Mouse (Mus musculus): ENCODE measurements at regions not wholly inside any gene's neighbourhood (a gene's known extent, or its start where the extent isn't known, plus 50 kb on each side); places are given as distances from the start of the nearest gene placed in this dataset.

DNA sequence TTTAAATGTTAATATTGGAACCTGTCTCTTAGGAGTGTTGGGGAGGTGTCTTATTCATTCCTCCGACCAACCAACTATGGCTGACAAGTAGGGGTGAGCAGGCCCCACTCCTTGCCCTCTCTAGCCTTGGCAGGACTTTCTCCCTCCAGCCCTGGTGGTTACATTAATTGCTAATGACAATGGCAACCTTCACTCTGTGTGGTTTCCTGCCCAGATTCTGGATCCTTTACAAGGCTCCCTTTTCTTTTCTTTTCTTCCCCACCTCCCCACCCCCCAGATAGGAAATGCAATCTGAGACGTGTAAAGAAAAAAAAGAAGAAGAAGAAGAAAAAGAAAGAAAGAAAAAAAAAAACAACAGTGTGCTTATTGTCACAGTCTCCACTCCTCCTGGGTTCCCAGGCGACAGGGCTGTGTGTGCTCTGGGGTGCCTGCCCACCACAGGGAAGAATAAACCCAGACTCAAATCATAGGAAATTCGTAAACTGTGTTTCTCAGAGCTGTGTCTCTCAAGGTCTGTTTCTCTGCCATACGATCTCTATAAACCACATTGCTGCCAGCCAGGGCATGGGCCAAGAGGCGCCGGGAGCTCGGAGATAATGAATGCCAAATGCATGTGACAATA, 637.6 kb downstream of the Insc start:
- Histone ChIP-seq H3K4me3 (ENCODE audit: extremely low read depth, insufficient read depth, insufficient read length) (no peak overlapping the region), H3K4me1 (ENCODE audit: control insufficient read depth, insufficient read depth, insufficient read length) (no peaks in the 10 kb centered on the region), H3K27ac (ENCODE audit: insufficient read depth, low read length) (no peak overlapping the region), H3K36me3 (ENCODE audit: control insufficient read depth, insufficient read depth, low read length) (no peaks in the 10 kb centered on the region), H3K27me3 (ENCODE audit: control insufficient read depth, insufficient read depth, low read length) (no peaks in the 10 kb centered on the region)
- DNase-seq (ENCODE audit: low read depth in 1 of 2, low spot score in 2 of 2): no peak
- TF ChIP-seq CTCF (IDR thresholded peaks at IDR 0.05; ENCODE audit: extremely low read depth, insufficient read depth, insufficient read length, insufficient replicate concordance) (no peak), POLR2A (IDR thresholded peaks at IDR 0.05; ENCODE audit: low read depth, low read length) (no peak)
- WGBS: 80% methylated on average over 8 of the region's 8 CpGs

DNA sequence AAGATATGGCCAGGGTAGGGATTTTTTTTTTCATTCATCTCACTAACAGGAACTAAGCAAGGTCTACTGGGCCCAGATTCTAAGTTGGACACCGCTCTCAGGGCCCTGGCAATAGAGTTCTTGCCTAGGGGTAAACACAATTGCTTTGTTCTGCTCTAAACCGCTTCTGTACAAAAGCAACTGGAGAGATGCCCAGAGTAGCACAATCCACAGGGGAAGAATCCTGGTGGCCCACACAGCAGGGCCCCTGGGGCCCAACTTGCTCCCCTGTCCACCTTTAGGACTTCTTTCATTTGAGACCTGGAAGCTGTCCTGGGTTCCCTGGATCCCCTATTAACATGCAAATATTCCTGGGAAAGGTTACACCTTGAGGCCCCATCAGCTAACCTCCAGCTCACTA, 639.4 kb downstream of the Insc start:
- TF ChIP-seq CTCF (IDR thresholded peaks at IDR 0.05; ENCODE audit: extremely low read depth, insufficient read depth, insufficient read length, insufficient replicate concordance): no peak
- TF ChIP-seq POLR2A (IDR thresholded peaks at IDR 0.05; ENCODE audit: low read depth, low read length): no peak
- no peaks in the 10 kb centered on the region for H3K27me3 ChIP-seq (ENCODE audit: control insufficient read depth, insufficient read depth, low read length)
- DNase-seq (ENCODE audit: low read depth in 1 of 2, low spot score in 2 of 2): no peak
- 93% methylated on average over 2 of the region's 2 CpGs for WGBS
- no peak overlapping the region for H3K27ac ChIP-seq (ENCODE audit: insufficient read depth, low read length)
- no peaks in the 10 kb centered on the region for H3K36me3 ChIP-seq (ENCODE audit: control insufficient read depth, insufficient read depth, low read length)
- H3K4me3 ChIP-seq (ENCODE audit: extremely low read depth, insufficient read depth, insufficient read length): no peak overlapping the region
- no peaks in the 10 kb centered on the region for H3K4me1 ChIP-seq (ENCODE audit: control insufficient read depth, insufficient read depth, insufficient read length)

DNA sequence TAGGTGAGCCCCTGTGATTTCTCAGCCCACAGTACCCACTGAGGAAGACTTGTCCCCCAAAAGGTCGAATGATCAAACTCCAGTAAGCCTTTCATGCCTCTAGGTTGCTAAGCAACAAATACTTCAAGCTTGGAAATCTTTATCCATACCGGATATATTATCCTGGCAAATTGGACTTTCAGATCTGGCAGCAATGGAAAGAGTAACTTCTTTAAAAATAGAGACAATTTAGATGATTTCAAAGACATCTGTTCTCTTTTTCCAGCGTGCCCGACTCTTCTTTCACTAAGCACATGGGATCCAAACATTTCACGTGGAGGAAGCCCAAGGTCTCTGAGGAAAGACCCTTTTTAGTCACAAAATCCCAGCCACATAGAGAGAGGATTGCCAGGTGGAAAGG, 645.4 kb downstream of the Insc start:
- H3K36me3 ChIP-seq (ENCODE audit: control insufficient read depth, insufficient read depth, low read length): no peaks in the 10 kb centered on the region
- TF ChIP-seq POLR2A (IDR thresholded peaks at IDR 0.05; ENCODE audit: low read depth, low read length) (no peak), CTCF (IDR thresholded peaks at IDR 0.05; ENCODE audit: extremely low read depth, insufficient read depth, insufficient read length, insufficient replicate concordance) (no peak)
- no peaks in the 10 kb centered on the region for H3K27me3 ChIP-seq (ENCODE audit: control insufficient read depth, insufficient read depth, low read length)
- 85% methylated on average over 5 of the region's 5 CpGs for WGBS
- H3K27ac ChIP-seq (ENCODE audit: insufficient read depth, low read length): no peak overlapping the region
- no peak for DNase-seq (ENCODE audit: low read depth in 1 of 2, low spot score in 2 of 2)
- H3K4me1 ChIP-seq (ENCODE audit: control insufficient read depth, insufficient read depth, insufficient read length): no peaks in the 10 kb centered on the region
- H3K4me3 ChIP-seq (ENCODE audit: extremely low read depth, insufficient read depth, insufficient read length): no peak overlapping the region

DNA sequence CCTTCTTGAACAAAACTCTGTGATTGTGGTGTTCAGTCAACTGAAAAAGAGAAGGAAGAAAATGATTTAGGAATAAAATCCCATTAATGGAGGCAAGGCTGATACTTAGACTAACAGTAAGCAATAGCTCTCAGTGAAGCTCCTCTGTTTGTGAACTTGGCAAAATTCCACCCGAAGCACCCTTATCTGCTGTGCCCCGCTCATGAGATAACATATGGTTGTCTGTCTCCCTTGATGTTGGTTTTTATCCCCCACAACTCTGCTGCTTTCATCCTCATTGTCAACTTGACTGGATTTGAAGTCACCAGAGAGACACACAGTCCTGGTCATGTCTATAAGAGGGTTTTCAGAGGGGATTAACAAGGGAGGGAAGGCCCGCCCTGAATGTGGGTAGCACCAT, 646.1 kb downstream of the Sox6 start:
- H3K4me1 ChIP-seq (ENCODE audit: control insufficient read depth, insufficient read depth, insufficient read length): no peaks in the 10 kb centered on the region
- WGBS: 80% methylated on average over 3 of the region's 3 CpGs
- DNase-seq (ENCODE audit: low read depth in 1 of 2, low spot score in 2 of 2): no peak
- no peak overlapping the region for H3K4me3 ChIP-seq (ENCODE audit: extremely low read depth, insufficient read depth, insufficient read length)
- H3K27me3 ChIP-seq (ENCODE audit: control insufficient read depth, insufficient read depth, low read length): no peaks in the 10 kb centered on the region
- no peak overlapping the region for H3K27ac ChIP-seq (ENCODE audit: insufficient read depth, low read length)
- H3K36me3 ChIP-seq (ENCODE audit: control insufficient read depth, insufficient read depth, low read length): no peaks in the 10 kb centered on the region
- no peak for TF ChIP-seq CTCF (IDR thresholded peaks at IDR 0.05; ENCODE audit: extremely low read depth, insufficient read depth, insufficient read length, insufficient replicate concordance)
- TF ChIP-seq POLR2A (IDR thresholded peaks at IDR 0.05; ENCODE audit: low read depth, low read length): no peak

DNA sequence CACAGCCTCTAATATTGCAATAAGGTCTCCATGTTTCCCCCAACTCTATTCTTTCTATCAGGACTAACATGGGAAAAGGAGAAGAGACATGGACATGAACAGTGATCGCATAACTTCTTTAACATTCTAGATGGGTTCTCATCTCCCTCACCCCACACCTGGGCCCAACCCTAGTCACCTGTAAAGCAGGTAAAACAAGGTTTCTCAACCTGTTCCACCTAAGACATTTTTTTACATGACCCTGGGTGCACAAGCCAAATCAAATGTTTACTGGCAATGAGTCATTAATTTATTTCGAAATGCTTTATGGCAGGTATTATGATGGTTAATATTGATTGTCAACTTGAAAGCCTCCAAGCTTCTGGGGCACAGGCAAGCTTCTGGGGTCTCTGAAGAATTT, 640.4 kb downstream of the Sox6 start:
- H3K4me3 ChIP-seq (ENCODE audit: extremely low read depth, insufficient read depth, insufficient read length): no peak overlapping the region
- no peaks in the 10 kb centered on the region for H3K36me3 ChIP-seq (ENCODE audit: control insufficient read depth, insufficient read depth, low read length)
- H3K27me3 ChIP-seq (ENCODE audit: control insufficient read depth, insufficient read depth, low read length): no peaks in the 10 kb centered on the region
- H3K27ac ChIP-seq (ENCODE audit: insufficient read depth, low read length): no peak overlapping the region
- no peaks in the 10 kb centered on the region for H3K4me1 ChIP-seq (ENCODE audit: control insufficient read depth, insufficient read depth, insufficient read length)
- no peak for TF ChIP-seq POLR2A (IDR thresholded peaks at IDR 0.05; ENCODE audit: low read depth, low read length)
- TF ChIP-seq CTCF (IDR thresholded peaks at IDR 0.05; ENCODE audit: extremely low read depth, insufficient read depth, insufficient read length, insufficient replicate concordance): no peak
- DNase-seq (ENCODE audit: low read depth in 1 of 2, low spot score in 2 of 2): no peak
- WGBS: 94% methylated on average over 2 of the region's 2 CpGs

DNA sequence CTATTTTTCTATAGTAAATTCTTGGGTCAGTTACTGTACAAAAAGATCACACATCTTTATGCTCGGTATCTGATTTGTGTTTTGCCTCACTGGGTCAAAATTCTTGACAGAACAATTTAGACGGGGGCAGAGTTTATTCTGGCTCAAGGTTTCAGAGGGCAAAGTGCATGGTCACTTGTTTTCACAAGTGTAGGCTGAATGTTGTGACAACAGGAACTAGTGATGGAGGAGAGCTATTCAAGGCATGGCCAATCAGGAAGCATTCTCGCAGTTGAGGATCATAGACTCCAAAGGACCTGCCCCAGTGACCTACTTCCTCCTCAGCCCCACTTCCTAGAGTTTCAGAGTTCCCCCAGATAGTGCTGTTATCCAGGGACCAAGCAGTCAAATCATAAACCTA, 639.1 kb downstream of the Sox6 start:
- no peaks in the 10 kb centered on the region for H3K36me3 ChIP-seq (ENCODE audit: control insufficient read depth, insufficient read depth, low read length)
- H3K27me3 ChIP-seq (ENCODE audit: control insufficient read depth, insufficient read depth, low read length): no peaks in the 10 kb centered on the region
- no peak for DNase-seq (ENCODE audit: low read depth in 1 of 2, low spot score in 2 of 2)
- no peak overlapping the region for H3K4me3 ChIP-seq (ENCODE audit: extremely low read depth, insufficient read depth, insufficient read length)
- 85% methylated on average over 3 of the region's 3 CpGs for WGBS
- TF ChIP-seq CTCF (IDR thresholded peaks at IDR 0.05; ENCODE audit: extremely low read depth, insufficient read depth, insufficient read length, insufficient replicate concordance): no peak
- TF ChIP-seq POLR2A (IDR thresholded peaks at IDR 0.05; ENCODE audit: low read depth, low read length): no peak
- no peak overlapping the region for H3K27ac ChIP-seq (ENCODE audit: insufficient read depth, low read length)
- H3K4me1 ChIP-seq (ENCODE audit: control insufficient read depth, insufficient read depth, insufficient read length): no peaks in the 10 kb centered on the region

DNA sequence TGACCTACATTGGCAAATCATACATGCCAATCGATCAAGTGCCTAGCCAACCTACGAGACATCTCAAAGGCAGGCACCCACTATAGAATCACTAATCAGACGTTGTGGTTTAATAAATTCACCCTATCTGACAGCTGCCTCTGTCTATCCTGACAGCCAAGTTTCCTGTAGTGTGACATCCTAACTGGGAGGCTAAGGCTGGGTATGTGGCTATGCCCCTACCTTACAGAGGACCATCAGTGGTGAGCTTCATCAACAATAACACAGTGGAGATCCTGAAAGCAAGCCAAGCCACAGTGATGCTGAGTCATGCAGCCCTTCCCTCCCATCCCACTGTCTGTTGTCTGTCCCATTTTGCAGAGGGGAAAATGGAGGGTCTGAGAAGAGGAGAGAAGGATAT, 630.7 kb downstream of the Sox6 start:
- H3K27me3 ChIP-seq (ENCODE audit: control insufficient read depth, insufficient read depth, low read length): no peaks in the 10 kb centered on the region
- WGBS: 71% methylated on average over 3 of the region's 3 CpGs
- TF ChIP-seq POLR2A (IDR thresholded peaks at IDR 0.05; ENCODE audit: low read depth, low read length): no peak
- TF ChIP-seq CTCF (IDR thresholded peaks at IDR 0.05; ENCODE audit: extremely low read depth, insufficient read depth, insufficient read length, insufficient replicate concordance): no peak
- no peaks in the 10 kb centered on the region for H3K36me3 ChIP-seq (ENCODE audit: control insufficient read depth, insufficient read depth, low read length)
- H3K27ac ChIP-seq (ENCODE audit: insufficient read depth, low read length): no peak overlapping the region
- H3K4me1 ChIP-seq (ENCODE audit: control insufficient read depth, insufficient read depth, insufficient read length): no peaks in the 10 kb centered on the region
- no peak overlapping the region for H3K4me3 ChIP-seq (ENCODE audit: extremely low read depth, insufficient read depth, insufficient read length)
- no peak for DNase-seq (ENCODE audit: low read depth in 1 of 2, low spot score in 2 of 2)
